Mouse (Mus musculus) megakaryocyte, adult 5-6 weeks (primary cell): ENCODE measurements around the gene Gm3402. TPM values are rescaled to one million over a fixed set of nuclear protein-coding genes. Genes with fewer than 3 reads are reported as not detected.
"Not testable (repeated sequence)": the region's sequence is repeated elsewhere in the genome, so short reads cannot be mapped to it uniquely, and the experiment has no call there.

Experiments
- ATAC-seq: 2 replicates; pipeline ENCODE4 v1.8.0; 2016; ENCODE audit warnings: mild to moderate bottlenecking, inconsistent platforms; ENCODE audit not compliant: poor library complexity, severe bottlenecking
- total RNA-seq, 2 experiments: library from RNA; stranded (forward) in 1 of 2; stranded (reverse) in 1 of 2; fragments of 153-499, 151-499 nt in 1 of 2; fragments of 221-1000, 200-1000 nt in 1 of 2; gene quantifications; 2 replicates each; pipeline versions ENCODE4 v1.2.3 to v1.2.4; 2015 to 2017

The Gm3402 gene
- not detected in 2 replicates for total RNA-seq (2015)
- not detected in 2 replicates for total RNA-seq (2017)

- ATAC-seq = not testable (repeated sequence)
Measured at GRCm38 (mm10) chr5:146513823-146514222, at the start of gene Gm3402. Gene Gm3402 (plus strand): TSS chr5:146514123.

DNA sequence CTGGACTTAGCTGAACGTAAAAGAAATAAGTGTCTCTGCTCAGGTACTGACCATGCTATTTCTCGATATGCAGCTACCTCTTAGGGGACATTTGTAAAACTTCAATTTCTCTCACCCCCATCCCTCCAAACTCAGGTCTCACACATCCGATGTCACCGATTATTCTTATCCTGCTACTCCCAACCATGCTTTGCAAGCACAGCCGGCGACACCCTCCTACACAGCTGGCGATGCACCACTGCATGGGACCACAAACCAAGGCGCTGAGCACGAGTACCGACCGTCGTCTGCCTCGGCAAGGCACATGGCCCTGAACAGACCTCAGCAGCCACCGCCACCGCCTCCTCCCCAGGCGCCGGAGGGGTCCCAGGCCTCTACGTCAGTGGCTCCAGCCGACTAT, 47.3 kb upstream of the Gm3402 start:
- ATAC-seq = no peak

DNA sequence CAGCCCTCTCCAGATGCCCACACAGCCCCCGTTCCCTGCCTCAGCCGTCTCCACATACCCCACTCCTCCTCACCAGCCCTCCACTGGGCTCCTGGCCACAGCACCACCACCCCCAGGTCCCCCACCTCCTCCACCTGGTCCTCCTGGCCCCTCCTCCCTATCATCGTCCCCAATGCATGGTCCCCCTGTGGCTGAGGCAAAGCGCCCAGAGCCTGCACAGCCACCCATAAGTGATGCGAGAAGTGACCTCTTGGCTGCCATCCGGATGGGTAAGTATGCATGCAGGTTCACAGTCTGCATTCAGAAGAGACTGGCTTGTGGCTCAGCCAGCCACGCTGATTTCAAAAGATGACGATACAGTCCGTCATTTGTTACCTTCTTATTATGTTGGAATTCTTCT, 45.6 kb upstream of the Gm3402 start:
- no peak for ATAC-seq

DNA sequence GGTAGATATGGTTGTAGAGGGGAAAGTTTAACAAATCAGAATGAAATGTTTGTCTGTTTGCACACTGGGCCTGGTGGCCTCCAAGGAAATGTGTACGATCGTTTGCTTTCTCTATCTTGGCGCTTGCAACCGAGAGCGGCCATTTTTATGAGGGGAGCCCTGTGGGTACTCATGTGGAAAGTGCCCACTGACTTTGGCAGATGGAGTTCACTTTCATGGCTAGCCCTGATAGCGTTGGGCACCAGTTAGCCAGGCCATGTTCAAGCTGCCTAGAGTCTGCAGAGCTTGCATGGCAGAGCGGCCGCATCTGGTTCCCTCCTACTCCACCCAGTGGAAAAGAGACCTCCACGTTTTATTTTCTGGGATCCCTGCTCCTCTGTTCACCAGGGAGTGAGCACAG, 43.1 kb upstream of the Gm3402 start:
- ATAC-seq = no peak

DNA sequence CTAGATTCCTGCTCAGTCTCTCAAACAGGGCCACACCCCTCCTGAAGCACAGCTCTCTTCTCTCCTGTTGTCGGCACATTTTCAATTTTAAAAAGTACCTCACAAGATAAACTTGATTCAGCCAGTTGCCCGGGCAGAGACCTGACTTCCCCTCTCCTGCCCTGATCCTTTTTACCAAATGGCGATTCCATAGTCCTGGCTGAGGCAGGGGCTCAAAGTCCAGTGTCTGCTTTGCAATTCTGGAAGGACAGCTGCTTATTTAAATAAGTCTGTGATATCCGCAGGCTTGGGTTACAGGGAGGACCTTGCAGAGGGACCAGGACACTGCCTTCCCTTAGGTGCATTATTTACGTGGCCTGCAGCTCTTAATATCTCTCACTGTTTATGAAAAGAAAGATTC, 42.6 kb upstream of the Gm3402 start:
- ATAC-seq = no peak

DNA sequence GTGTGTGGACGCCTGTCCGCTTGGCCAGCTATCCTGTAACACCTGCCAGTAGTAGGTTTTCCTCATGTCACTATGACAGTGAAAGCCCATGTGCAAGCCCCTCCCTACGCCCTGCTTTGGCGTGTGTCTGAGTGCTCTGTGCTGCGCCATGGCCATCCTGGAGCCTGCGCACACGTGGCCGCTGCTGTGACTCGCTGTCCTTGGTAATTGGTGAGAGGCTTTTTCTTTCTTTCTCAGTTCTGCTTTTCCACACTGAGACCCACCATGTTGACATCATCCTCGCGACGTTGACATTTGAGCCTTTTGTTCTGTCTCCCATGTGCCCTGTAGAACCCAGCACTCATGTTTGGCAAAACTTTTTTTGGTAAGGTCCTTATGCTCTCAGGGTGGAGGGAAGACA, 42.1 kb upstream of the Gm3402 start:
- no peak for ATAC-seq

DNA sequence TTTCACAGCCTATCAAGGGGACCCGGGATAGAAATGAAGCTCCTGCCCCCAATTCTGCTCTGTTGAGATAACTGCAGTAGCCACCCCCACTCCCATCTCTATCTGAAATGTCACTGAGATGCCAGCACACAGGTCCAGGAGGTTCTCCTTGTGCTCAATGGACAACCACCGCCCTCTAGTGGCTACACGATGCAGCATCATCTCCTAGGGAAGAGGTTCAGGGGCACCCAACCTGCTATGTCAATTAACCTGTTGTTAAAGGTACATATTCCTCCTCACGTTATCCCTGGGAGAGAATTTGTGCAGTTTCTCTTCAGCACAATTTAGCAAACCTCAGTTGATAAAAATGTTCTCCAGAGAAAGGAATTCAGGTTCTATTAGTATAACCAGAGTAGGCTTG, 34.4 kb upstream of the Gm3402 start:
- ATAC-seq = not testable (repeated sequence)

DNA sequence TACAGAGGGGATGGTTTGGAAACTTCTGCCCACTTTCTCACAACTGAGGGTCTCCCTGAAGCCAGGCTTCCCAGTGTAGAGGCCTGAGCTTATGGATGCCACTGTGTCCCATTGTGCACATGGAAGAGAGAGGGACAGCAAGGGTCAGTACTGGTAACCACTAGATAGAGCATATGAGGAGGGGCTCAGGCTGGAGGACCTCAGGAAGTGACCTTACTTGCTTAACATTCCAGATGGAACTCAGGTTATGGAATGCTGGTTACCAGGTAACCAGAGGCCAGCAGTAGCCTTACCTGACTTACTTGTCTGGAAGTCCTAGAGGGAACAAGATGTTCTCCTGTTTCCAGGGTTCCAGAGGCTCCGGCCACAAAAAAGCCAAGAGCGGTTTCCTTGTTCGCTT, 32.3 kb upstream of the Gm3402 start, which contains the start of gene Gm6408:
Gm6408 (plus strand) TSS at position 301 of the 400 bp plus-strand sequence.
- not testable (repeated sequence) for ATAC-seq

GRCm38 (mm10) chr5:146488959-146489358, 25.0 kb upstream of the Gm3402 start:
- ATAC-seq = not testable (repeated sequence)

DNA sequence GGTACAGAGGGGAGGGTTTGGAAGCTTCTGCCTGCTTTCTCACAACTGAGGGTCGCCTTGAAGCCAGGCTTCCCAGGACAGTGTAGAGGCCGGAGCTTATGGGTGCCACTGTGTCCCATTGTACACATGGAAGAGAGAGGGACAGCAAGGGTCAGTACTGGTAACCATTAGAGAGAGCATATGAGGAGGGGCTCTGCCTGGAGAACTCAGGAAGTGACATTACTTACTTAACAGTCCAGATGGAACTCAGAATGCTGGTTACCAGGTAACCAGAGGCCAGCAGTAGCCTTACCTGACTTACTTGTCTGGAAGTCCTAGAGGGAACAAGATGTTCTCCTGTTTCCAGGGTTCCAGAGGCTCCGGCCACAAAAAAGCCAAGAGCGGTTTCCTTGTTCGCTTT, 22.9 kb upstream of the Gm3402 start, which contains the start of gene Gm6370:
Gm6370 (plus strand) TSS at position 301 of the 400 bp plus-strand sequence.
- not testable (repeated sequence) for ATAC-seq

GRCm38 (mm10) chr5:146502099-146502498, 11.8 kb upstream of the Gm3402 start, which contains the start of gene 4930449I24Rik:
Gene 4930449I24Rik (plus strand): TSS chr5:146502399.
- not testable (repeated sequence) for ATAC-seq

- ATAC-seq = not testable (repeated sequence)
Measured at GRCm38 (mm10) chr5:146525501-146525900, 11.6 kb downstream of the Gm3402 start, which contains the start of gene Gm3404. Gene Gm3404 (plus strand): TSS chr5:146525801.

DNA sequence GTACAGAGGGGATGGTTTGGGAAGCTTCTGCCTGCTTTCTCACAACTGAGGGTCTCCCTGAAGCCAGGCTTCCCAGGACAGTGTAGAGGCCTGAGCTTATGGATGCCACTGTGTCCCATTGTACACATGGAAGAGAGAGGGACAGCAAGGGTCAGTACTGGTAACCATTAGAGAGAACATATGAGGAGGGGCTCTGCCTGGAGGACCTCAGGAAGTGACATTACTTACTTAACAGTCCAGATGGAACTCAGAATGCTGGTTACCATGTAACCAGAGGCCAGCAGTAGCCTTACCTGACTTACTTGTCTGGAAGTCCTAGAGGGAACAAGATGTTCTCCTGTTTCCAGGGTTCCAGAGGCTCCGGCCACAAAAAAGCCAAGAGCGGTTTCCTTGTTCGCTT, 23.4 kb downstream of the Gm3402 start, which contains the start of gene Gm3409:
Gm3409 (plus strand) TSS at position 301 of the 400 bp plus-strand sequence.
- not testable (repeated sequence) for ATAC-seq

GRCm38 (mm10) chr5:146555836-146556235, 41.9 kb downstream of the Gm3402 start, which contains the start of gene Gm3415:
Gene Gm3415 (plus strand): TSS chr5:146556136.
- ATAC-seq = not testable (repeated sequence)

DNA sequence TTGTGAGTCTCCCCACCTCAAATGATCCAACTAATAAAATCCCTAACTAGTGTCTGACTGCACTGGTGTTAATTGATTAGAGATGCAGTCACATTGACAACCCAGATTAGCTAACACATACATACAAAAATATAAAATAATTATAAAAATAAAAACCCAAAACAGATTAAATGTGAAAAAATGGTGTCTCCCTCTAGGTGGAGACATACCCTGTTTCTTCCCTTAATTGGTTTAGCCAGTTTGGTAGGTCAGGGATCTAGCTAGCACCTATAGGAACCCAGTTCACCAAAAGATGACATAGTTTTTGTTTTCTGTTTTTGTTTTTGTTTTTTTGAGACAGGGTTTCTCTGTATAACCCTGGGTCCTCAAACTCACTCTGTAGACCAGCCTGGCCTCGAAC, 50.3 kb downstream of the Gm3402 start:
- no peak for ATAC-seq

Other genes with a start within 250 kb of the Gm3402 start
- gene Wasf3, start 129.1 kb upstream of the Gm3402 start, total RNA-seq (2015) = not detected in 2 replicates
- not detected in 2 replicates for gene Wasf3, start 129.1 kb upstream of the Gm3402 start, total RNA-seq (2017)
- gene Gm6408, start 32.2 kb upstream of the Gm3402 start, total RNA-seq (2015) = not detected in 2 replicates
- not detected in 2 replicates for gene Gm6408, start 32.2 kb upstream of the Gm3402 start, total RNA-seq (2017)
- not detected in 2 replicates for gene Gm6370, start 22.8 kb upstream of the Gm3402 start, total RNA-seq (2015)
- not detected in 2 replicates for gene Gm6370, start 22.8 kb upstream of the Gm3402 start, total RNA-seq (2017)
- not detected in 2 replicates for gene 4930449I24Rik, start 11.7 kb upstream of the Gm3402 start, total RNA-seq (2015)
- gene 4930449I24Rik, start 11.7 kb upstream of the Gm3402 start, total RNA-seq (2017) = not detected in 2 replicates
- gene Gm3404, start 11.7 kb downstream of the Gm3402 start, total RNA-seq (2015) = not detected in 2 replicates
- gene Gm3404, start 11.7 kb downstream of the Gm3402 start, total RNA-seq (2017) = not detected in 2 replicates
- not detected in 2 replicates for gene Gm3409, start 23.5 kb downstream of the Gm3402 start, total RNA-seq (2015)
- not detected in 2 replicates for gene Gm3409, start 23.5 kb downstream of the Gm3402 start, total RNA-seq (2017)
- gene Gm3415, start 42.0 kb downstream of the Gm3402 start, total RNA-seq (2015) = not detected in 2 replicates
- not detected in 2 replicates for gene Gm3415, start 42.0 kb downstream of the Gm3402 start, total RNA-seq (2017)
- not detected in 2 replicates for gene Gpr12, start 71.1 kb downstream of the Gm3402 start, total RNA-seq (2015)
- not detected in 2 replicates for gene Gpr12, start 71.1 kb downstream of the Gm3402 start, total RNA-seq (2017)